Mouse (Mus musculus) cortical plate, adult 2 months (tissue): ENCODE results near the gene Znhit3.

ENCODE experiments used
- CTCF ChIP-seq: fragments of 200-500 bp; IDR thresholded peaks from 2 replicates; pipeline ENCODE4 v1.5.1; 2011; ENCODE audit warnings: mild to moderate bottlenecking, control low read depth, low read length; ENCODE audit not compliant: insufficient read depth; ENCODE audit errors: extremely low read depth
- POLR2A ChIP-seq: fragments of 200-500 bp; IDR thresholded peaks from 2 replicates; pipeline ENCODE4 v1.6.1; 2011; ENCODE audit warnings: mild to moderate bottlenecking, low read length, control low read depth; ENCODE audit not compliant: insufficient read depth; ENCODE audit errors: extremely low read depth

DNA sequence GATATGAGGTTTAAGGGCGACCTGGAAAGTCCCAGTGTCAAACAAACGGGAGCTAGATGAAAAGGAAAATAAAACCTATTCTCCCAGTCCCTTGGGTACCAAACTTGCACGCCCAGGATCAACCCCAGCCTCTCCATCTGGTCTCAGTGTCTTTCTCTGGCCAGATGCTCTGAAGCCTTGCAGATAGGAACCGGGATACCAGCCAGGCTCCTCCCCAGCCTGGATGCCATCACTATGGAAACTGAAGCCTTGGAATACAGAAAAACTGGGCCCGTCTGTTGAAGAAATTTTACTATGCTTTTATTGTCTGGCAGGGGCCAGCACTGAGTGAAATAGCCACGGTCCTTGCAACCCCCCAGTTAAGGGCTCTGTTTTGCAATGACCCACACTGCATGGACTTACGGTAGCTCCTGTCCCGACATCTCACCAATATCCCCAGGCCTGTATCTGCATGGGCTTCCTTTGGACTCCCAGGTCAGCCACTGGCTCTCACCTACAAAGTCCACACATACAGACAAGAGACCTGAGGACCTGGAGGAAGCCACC, 23.4 kb upstream of the Znhit3 start:
- TF ChIP-seq CTCF: no peak
- TF ChIP-seq POLR2A: no peak
